Mouse (Mus musculus): ENCODE results near the gene Ttll3. TPM values are rescaled to one million over a fixed set of nuclear protein-coding genes. Genes with fewer than 3 reads are reported as not detected.

Gene Ttll3
- total and polyA plus RNA-seq, 2 experiments from 2014 or later, result 10.0 to 14.6 TPM

GRCm38 (mm10) chr6:113402094-113402493, 13.0 kb downstream of the Ttll3 start:
- no peaks in the 10 kb centered on the region for H3K9me3 ChIP-seq (ENCODE audit: low read length)
- no peaks in the 10 kb centered on the region for H3K4me1 ChIP-seq (ENCODE audit: insufficient read depth, low read length)
- no peak overlapping the region for H3K4me3 ChIP-seq (ENCODE audit: low read depth, low read length)
- H3K36me3 ChIP-seq (ENCODE audit: insufficient read depth, low read length), result 0 out of 2 replicates have a peak, but pooled peaks cover 12% of the 10 kb centered on the region
- no peaks in the 10 kb centered on the region for H3K27me3 ChIP-seq (ENCODE audit: insufficient read depth, low read length)
- no peak overlapping the region for H3K27ac ChIP-seq (ENCODE audit: low read depth, low read length)
- 95% methylated on average over 13 of the region's 13 CpGs for WGBS
- H3K4me2 ChIP-seq (ENCODE audit: low read depth, low read length, poor library complexity, severe bottlenecking), result no peak overlapping the region
- no peak overlapping the region for H3K9ac ChIP-seq (replicated peaks; ENCODE audit: low read length, poor library complexity, severe bottlenecking)
- TF ChIP-seq CTCF (IDR thresholded peaks at IDR 0.05), result no peak
- ATAC-seq (ENCODE audit: low FRiP score) (no peak), DNase-seq (ENCODE audit: low spot score) (no peak)

DNA sequence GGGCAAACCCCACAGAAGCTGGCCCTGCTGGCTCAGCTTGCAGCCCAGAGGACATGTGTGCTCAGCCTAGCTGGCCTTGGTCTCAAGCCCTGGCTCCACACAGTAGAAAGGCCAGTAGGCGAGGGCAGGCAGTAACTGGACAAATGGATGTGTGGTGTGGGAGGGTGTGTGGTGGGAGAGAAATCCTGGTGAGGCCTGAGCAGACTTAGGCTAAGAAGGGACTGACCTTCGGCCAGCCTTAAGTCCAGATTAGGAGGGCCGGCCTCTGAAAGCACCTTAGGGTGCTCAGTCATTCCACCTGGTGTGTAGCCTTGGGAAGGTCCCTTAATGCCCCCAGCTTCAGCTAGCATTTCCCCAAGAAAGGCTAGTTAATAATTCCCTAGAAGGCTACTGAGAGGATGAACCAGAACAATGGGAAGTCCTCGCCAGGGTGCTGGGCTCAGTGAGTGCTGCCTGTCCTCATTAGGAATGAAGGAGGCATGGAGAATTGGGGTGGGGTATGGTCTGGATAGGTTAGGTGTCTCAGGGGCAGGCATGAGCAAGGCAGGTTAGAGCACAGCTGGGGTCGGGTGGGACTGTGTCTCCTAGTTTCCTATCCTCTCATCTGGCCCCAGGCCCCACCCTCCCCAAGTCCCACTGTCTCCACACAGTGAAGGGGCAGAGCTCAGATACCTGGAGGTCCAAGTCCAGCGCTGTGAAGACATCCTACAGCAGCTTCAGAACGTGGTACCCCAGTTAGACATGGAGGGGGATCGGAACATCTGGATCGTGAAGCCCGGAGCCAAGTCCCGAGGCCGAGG, 15.8 kb downstream of the Ttll3 start:
- H3K9ac ChIP-seq (replicated peaks; ENCODE audit: low read length, poor library complexity, severe bottlenecking), result no peak overlapping the region
- 78% methylated on average over 12 of the region's 12 CpGs for WGBS
- DNase-seq (ENCODE audit: low spot score) (no peak), ATAC-seq (ENCODE audit: low FRiP score) (no peak; the same call in 1 of the 2 replicates)
- no peak overlapping the region for H3K4me3 ChIP-seq (ENCODE audit: low read depth, low read length)
- H3K36me3 ChIP-seq (ENCODE audit: insufficient read depth, low read length), result peaks cover 15% of the 10 kb centered on the region
- H3K4me1 ChIP-seq (ENCODE audit: insufficient read depth, low read length), result no peaks in the 10 kb centered on the region
- no peaks in the 10 kb centered on the region for H3K9me3 ChIP-seq (ENCODE audit: low read length)
- no peaks in the 10 kb centered on the region for H3K27me3 ChIP-seq (ENCODE audit: insufficient read depth, low read length)
- no peak for TF ChIP-seq CTCF (IDR thresholded peaks at IDR 0.05)
- no peak overlapping the region for H3K27ac ChIP-seq (ENCODE audit: low read depth, low read length)
- H3K4me2 ChIP-seq (ENCODE audit: low read depth, low read length, poor library complexity, severe bottlenecking), result no peak overlapping the region

DNA sequence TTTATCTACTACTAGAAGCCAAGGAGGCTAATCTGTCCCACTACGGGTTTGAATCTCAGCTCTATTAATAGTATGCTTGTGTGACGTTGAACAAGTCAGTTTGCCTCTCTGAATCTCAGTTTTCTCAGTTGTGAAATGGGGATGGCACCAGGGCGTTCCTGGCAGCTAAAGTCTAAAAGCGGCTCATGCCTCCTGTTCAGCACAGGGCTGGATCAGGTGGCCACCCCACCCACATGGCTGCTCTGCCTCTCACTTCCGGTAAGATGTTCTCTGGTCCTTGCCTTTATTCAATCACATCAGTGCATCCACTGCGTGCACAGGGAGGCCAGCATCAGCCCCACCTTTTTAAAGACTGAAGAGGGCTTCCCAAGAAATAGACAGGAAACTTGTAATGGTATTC, 16.4 kb downstream of the Ttll3 start:
- H3K27ac ChIP-seq (ENCODE audit: low read depth, low read length), result no peak overlapping the region
- no peak overlapping the region for H3K9ac ChIP-seq (replicated peaks; ENCODE audit: low read length, poor library complexity, severe bottlenecking)
- no peak overlapping the region for H3K4me3 ChIP-seq (ENCODE audit: low read depth, low read length)
- DNase-seq (ENCODE audit: low spot score) (no peak), ATAC-seq (ENCODE audit: low FRiP score) (no peak)
- no peaks in the 10 kb centered on the region for H3K9me3 ChIP-seq (ENCODE audit: low read length)
- 90% methylated on average over 6 of the region's 6 CpGs for WGBS
- H3K4me1 ChIP-seq (ENCODE audit: insufficient read depth, low read length), result no peaks in the 10 kb centered on the region
- no peak overlapping the region for H3K4me2 ChIP-seq (ENCODE audit: low read depth, low read length, poor library complexity, severe bottlenecking)
- no peak for TF ChIP-seq CTCF (IDR thresholded peaks at IDR 0.05)
- H3K27me3 ChIP-seq (ENCODE audit: insufficient read depth, low read length), result no peaks in the 10 kb centered on the region
- peaks cover 15% of the 10 kb centered on the region for H3K36me3 ChIP-seq (ENCODE audit: insufficient read depth, low read length)

- Histone ChIP-seq H3K4me3 (ENCODE audit: low read depth, low read length) (no peak overlapping the region), H3K36me3 (ENCODE audit: insufficient read depth, low read length) (peaks cover 9% of the 10 kb centered on the region), H3K9me3 (ENCODE audit: low read length) (no peaks in the 10 kb centered on the region), H3K27ac (ENCODE audit: low read depth, low read length) (no peak overlapping the region), H3K9ac (replicated peaks; ENCODE audit: low read length, poor library complexity, severe bottlenecking) (no peak overlapping the region), H3K4me1 (ENCODE audit: insufficient read depth, low read length) (no peaks in the 10 kb centered on the region), H3K27me3 (ENCODE audit: insufficient read depth, low read length) (no peaks in the 10 kb centered on the region), H3K4me2 (ENCODE audit: low read depth, low read length, poor library complexity, severe bottlenecking) (no peak overlapping the region)
- TF ChIP-seq CTCF (IDR thresholded peaks at IDR 0.05), result peak; percentile 45
- DNase-seq (ENCODE audit: low spot score), result no peak
- ATAC-seq (ENCODE audit: low FRiP score), result no peak
- 77% methylated on average over 9 of the region's 9 CpGs for WGBS
Observed at GRCm38 (mm10) chr6:113406683-113407082, 17.6 kb downstream of the Ttll3 start.

DNA sequence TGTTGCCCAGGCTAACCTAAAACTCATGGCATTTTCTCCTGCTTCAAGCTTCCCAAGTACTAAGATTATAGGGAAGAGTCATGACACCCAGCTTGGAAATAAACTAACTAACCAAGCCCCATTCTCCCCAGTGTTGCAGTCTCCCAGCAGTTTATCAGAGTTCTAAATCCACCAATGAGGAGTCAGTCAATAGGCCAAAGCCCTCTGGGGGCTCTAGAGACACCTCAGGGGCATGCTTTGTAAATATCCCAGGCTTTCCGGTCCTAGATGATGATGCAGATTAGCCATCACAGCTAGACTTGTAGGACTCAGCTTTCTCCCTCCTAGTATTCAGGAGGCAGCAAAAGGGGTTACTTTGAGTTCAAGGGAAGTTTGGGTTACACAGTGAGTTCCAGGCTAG, 20.9 kb downstream of the Ttll3 start:
- Histone ChIP-seq H3K4me1 (ENCODE audit: insufficient read depth, low read length) (no peaks in the 10 kb centered on the region), H3K27me3 (ENCODE audit: insufficient read depth, low read length) (no peaks in the 10 kb centered on the region), H3K9me3 (ENCODE audit: low read length) (no peaks in the 10 kb centered on the region), H3K9ac (replicated peaks; ENCODE audit: low read length, poor library complexity, severe bottlenecking) (no peak overlapping the region), H3K27ac (ENCODE audit: low read depth, low read length) (no peak overlapping the region), H3K36me3 (ENCODE audit: insufficient read depth, low read length) (peaks cover 19% of the 10 kb centered on the region), H3K4me3 (ENCODE audit: low read depth, low read length) (no peak overlapping the region), H3K4me2 (ENCODE audit: low read depth, low read length, poor library complexity, severe bottlenecking) (no peak overlapping the region)
- DNase-seq (ENCODE audit: low spot score) (no peak), ATAC-seq (ENCODE audit: low FRiP score) (no peak)
- TF ChIP-seq CTCF (IDR thresholded peaks at IDR 0.05), result no peak
- WGBS, result 87% methylated on average over 1 of the region's 1 CpGs

GRCm38 (mm10) chr6:113416416-113416815, 27.4 kb downstream of the Ttll3 start:
- peaks cover 17% of the 10 kb centered on the region for H3K36me3 ChIP-seq (ENCODE audit: insufficient read depth, low read length)
- ATAC-seq (ENCODE audit: low FRiP score) (no peak), DNase-seq (ENCODE audit: low spot score) (no peak)
- H3K4me3 ChIP-seq (ENCODE audit: low read depth, low read length), result no peak overlapping the region
- H3K4me1 ChIP-seq (ENCODE audit: insufficient read depth, low read length), result peaks cover 11% of the 10 kb centered on the region
- no peak overlapping the region for H3K9ac ChIP-seq (replicated peaks; ENCODE audit: low read length, poor library complexity, severe bottlenecking)
- H3K27ac ChIP-seq (ENCODE audit: low read depth, low read length), result no peak overlapping the region
- H3K27me3 ChIP-seq (ENCODE audit: insufficient read depth, low read length), result no peaks in the 10 kb centered on the region
- H3K4me2 ChIP-seq (ENCODE audit: low read depth, low read length, poor library complexity, severe bottlenecking), result no peak overlapping the region
- no peak for TF ChIP-seq CTCF (IDR thresholded peaks at IDR 0.05)
- 86% methylated on average over 5 of the region's 5 CpGs for WGBS
- no peaks in the 10 kb centered on the region for H3K9me3 ChIP-seq (ENCODE audit: low read length)
